Mouse (Mus musculus) kidney, adult 2 months (tissue): Measurements from ENCODE around the gene Apoc1. TPM values are rescaled to one million over a fixed set of nuclear protein-coding genes. Genes with fewer than 3 reads are reported as not detected.

Source experiments
- DNase-seq: peaks from one replicate; pipeline ENCODE4 v3.0.0; 2021
- H3K27ac ChIP-seq: fragments of 200-500 bp; 2 replicates; pipeline ENCODE4 v1.5.1; 2012; ENCODE audit warnings: low read depth, low read length, control low read depth, inconsistent platforms; ENCODE audit not compliant: insufficient read depth
- H3K27me3 ChIP-seq: fragments of 200-500 bp; replicated peaks from 2 replicates; pipeline ENCODE4 v1.6.1; 2012; ENCODE audit warnings: mild to moderate bottlenecking, moderate library complexity, low read length, inconsistent platforms; ENCODE audit not compliant: control insufficient read depth, insufficient read depth
- H3K36me3 ChIP-seq: fragments of 200-500 bp; 2 replicates; pipeline ENCODE4 v1.6.1; 2012; ENCODE audit warnings: mild to moderate bottlenecking, moderate library complexity, low read length, inconsistent platforms; ENCODE audit not compliant: control insufficient read depth, insufficient read depth
- H3K4me1 ChIP-seq: fragments of 200-500 bp; 2 replicates; pipeline ENCODE4 v1.6.1; 2011; ENCODE audit warnings: low read length; ENCODE audit not compliant: control insufficient read depth, insufficient read depth
- H3K4me3 ChIP-seq: fragments of 200-500 bp; 2 replicates; pipeline ENCODE4 v1.5.1; 2011; ENCODE audit warnings: mild to moderate bottlenecking, low read depth, low read length, control low read depth; ENCODE audit not compliant: insufficient read depth
- CTCF ChIP-seq: fragments of 200-500 bp; conservative IDR thresholded peaks from 2 replicates; pipeline ENCODE4 v1.5.1; 2011; ENCODE audit warnings: low read depth, mild to moderate bottlenecking, control low read depth, low read length, moderate library complexity, mixed read lengths; ENCODE audit not compliant: insufficient read depth, insufficient read length
- POLR2A ChIP-seq: fragments of 200-500 bp; IDR thresholded peaks from one replicate; pipeline ENCODE4 v1.6.1; 2011; ENCODE audit warnings: low read depth, low read length, control low read depth
- WGBS: fragments of 180-500 bp; shearing (Covaris S2); methylation state at CpG from one replicate; pipeline ENCODE4 v1.1.7; 2018; 5-methylcytosine and 5-hydroxymethylcytosine counted together
- polyA plus RNA-seq: library from polyadenylated mRNA; depleted of rRNA; stranded (reverse); fragments of >200 nt; gene quantifications from 2 replicates; pipeline ENCODE4 v1.2.3, GENCODE M21; 2012

Gene Apoc1
- polyA plus RNA-seq, 1 experiment: 16.5 TPM

- peak; percentile 71 for DNase-seq
- peak within 1 kb of the TSS; percentile 26 for H3K4me3 ChIP-seq
- peak within 1 kb of the TSS; percentile 40 for H3K27ac ChIP-seq
- no peaks in the 10 kb centered on the region for H3K36me3 ChIP-seq
- H3K4me1 ChIP-seq: peaks cover 20% of the 10 kb centered on the region
- 9% methylated on average over 20 of the region's 20 CpGs for WGBS
- 0 out of 2 replicates have a peak, but pooled peaks have one; percentile 2 for TF ChIP-seq CTCF
- no peak for TF ChIP-seq POLR2A
- no peaks in the 10 kb centered on the region for H3K27me3 ChIP-seq
Measured at GRCm38 (mm10) chr7:19698907-19699826, 6.7 kb upstream of the Apoc1 start, which contains the start of gene Apoe. Gene Apoe, minus strand, starts transcription at chr7:19699188.

- TF ChIP-seq CTCF: peak; percentile 34; the same call in 1 of the 2 replicates
- TF ChIP-seq POLR2A: no peak
- H3K4me3 ChIP-seq: peak overlapping the region; percentile 26
- peak; percentile 64 for DNase-seq
- H3K27ac ChIP-seq: peak overlapping the region; percentile 40
- WGBS: 8% methylated on average over 28 of the region's 28 CpGs
- peaks cover 20% of the 10 kb centered on the region for H3K4me1 ChIP-seq
- H3K36me3 ChIP-seq: no peaks in the 10 kb centered on the region
- H3K27me3 ChIP-seq: no peaks in the 10 kb centered on the region
Measured at GRCm38 (mm10) chr7:19697949-19698906, 5.8 kb upstream of the Apoc1 start.

- Histone ChIP-seq H3K4me1 (peaks cover 20% of the 10 kb centered on the region), H3K27me3 (no peaks in the 10 kb centered on the region), H3K36me3 (no peaks in the 10 kb centered on the region), H3K4me3 (no peak overlapping the region), H3K27ac (no peak overlapping the region)
- DNase-seq: no peak
- TF ChIP-seq POLR2A (no peak), CTCF (no peak)
- 98% methylated on average over 34 of the region's 34 CpGs for WGBS
Measured at GRCm38 (mm10) chr7:19696336-19696873, 3.9 kb upstream of the Apoc1 start.

GRCm38 (mm10) chr7:19695881-19696280 is 3.4 kb upstream of the Apoc1 start:
- Histone ChIP-seq H3K4me1 (peaks cover 19% of the 10 kb centered on the region), H3K27ac (no peak overlapping the region), H3K4me3 (no peak overlapping the region), H3K36me3 (no peaks in the 10 kb centered on the region), H3K27me3 (no peaks in the 10 kb centered on the region)
- 89% methylated on average over 6 of the region's 6 CpGs for WGBS
- TF ChIP-seq CTCF (no peak), POLR2A (no peak)
- no peak for DNase-seq

GRCm38 (mm10) chr7:19695213-19695594 is 2.7 kb upstream of the Apoc1 start:
- DNase-seq: no peak
- WGBS: 45% methylated on average over 8 of the region's 8 CpGs
- Histone ChIP-seq H3K27me3 (no peaks in the 10 kb centered on the region), H3K36me3 (no peaks in the 10 kb centered on the region), H3K4me3 (no peak overlapping the region), H3K27ac (peak overlapping the region; percentile 4; the same call in 1 of the 2 replicates), H3K4me1 (peaks cover 13% of the 10 kb centered on the region)
- TF ChIP-seq CTCF (no peak), POLR2A (no peak)

GRCm38 (mm10) chr7:19694336-19695212 is 2.1 kb upstream of the Apoc1 start:
- no peaks in the 10 kb centered on the region for H3K36me3 ChIP-seq
- no peaks in the 10 kb centered on the region for H3K27me3 ChIP-seq
- no peak for DNase-seq
- TF ChIP-seq CTCF: no peak
- TF ChIP-seq POLR2A: no peak
- H3K4me1 ChIP-seq: peaks cover 12% of the 10 kb centered on the region
- H3K27ac ChIP-seq: peak overlapping the region; percentile 4; the same call in 1 of the 2 replicates
- no peak overlapping the region for H3K4me3 ChIP-seq
- WGBS: 66% methylated on average over 10 of the region's 10 CpGs
